Mouse (Mus musculus): ENCODE measurements around the gene Ino80. TPM values are rescaled to one million over a fixed set of nuclear protein-coding genes. Genes with fewer than 3 reads are reported as not detected.
A peak's percentile ranks its signal among the peaks of the same experiment; 100 is the strongest.

Ino80 gene
- total RNA-seq, 2 experiments from 2014 or later = 20.0 to 22.6 TPM

DNA sequence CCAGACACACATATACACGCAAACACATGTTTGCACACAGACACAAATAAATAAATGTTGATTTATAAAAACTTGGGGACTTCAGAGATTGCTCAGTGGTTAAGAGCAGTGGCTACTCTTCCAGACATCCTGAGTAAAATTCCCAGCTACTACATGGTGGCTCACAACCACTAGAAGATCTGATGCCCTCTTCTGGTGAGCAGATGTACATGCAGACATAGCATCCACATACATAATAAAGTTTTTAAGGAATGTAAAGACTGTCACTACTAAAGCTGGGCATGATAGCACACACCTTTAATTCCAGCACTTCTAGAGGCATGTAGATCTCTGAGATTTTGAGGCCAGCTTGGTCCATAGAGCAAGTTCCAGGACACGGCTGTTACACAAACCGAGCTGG is 16.5 kb downstream of the Ino80 start:
- no peak for DNase-seq (ENCODE audit: low spot score in 2 of 2)

DNA sequence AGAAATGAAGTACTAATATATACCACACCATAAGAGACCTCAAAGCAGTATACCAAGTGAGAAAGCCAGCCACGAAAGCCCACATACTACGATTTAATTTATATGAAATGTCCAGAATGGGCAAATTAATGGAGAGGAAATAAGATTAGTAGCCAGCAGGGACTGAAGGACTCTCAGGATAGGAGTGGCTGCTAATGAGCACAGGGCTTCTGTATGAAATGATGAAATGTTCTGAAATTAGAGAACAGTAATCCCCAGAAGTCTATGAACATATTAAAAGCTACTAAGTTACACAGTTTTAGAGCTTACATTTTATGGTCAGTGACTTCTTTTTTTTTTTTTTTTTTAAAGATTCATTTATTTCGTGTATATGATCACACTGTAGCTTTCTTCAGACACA is 22.9 kb downstream of the Ino80 start:
- DNase-seq (ENCODE audit: low spot score in 2 of 2) = no peak

DNA sequence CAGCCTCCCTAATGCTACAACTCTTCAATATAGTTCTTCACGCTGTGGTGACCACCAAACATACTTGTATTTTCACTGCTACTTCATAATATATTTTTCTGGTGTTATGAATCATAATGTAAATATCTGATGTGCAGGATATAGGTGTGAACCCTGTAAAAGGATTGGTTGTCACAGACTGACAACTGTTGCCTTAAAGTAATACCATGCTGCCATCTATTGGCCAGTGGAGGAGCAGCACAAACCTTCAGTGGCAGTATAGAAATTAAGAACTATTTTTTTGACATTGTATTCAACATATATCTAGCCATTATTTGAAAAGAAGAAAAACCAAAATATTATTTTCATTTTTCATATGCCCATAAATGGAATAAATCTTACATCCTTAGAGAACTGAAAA is 40.5 kb downstream of the Ino80 start:
- peak; percentile 26 for DNase-seq (ENCODE audit: low spot score in 2 of 2)

DNA sequence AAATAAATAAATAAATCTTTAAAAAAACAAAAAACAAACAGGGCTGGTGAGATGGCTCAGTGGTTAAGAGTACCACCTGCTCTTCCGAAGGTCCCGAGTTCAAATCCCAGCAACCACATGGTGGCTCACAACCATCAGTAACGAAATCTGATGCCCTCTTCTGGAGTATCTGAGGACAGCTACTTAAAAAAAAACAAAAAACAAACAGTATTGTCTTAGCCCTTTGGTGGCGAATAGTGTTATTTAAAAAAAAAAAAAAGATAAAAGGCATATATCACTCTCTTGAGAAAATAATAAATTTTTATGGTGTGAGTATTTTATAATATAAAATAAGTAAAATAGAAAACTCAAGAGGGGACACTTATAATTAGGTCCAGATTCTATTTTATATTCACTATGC is 41.0 kb downstream of the Ino80 start:
- DNase-seq (ENCODE audit: low spot score in 2 of 2) = no peak

DNA sequence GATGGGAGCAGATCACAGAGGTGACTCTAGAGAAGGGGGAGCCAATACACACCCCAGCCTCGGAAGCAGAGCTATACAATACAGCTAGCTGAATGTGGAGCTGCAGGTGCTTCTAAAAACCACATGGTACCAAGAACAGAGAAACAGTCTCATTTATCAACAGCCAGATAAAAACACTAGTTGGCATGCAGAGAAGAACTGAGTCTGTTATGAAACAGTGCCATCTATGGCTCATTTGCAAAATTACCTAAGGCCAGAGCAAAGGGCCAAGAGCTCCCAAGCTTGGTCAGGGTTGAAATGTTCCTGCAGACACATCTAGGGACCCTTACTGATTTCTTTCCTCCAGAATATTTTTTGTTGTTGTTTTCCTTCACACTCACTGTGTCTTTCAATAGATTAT is 63.7 kb downstream of the Ino80 start:
- no peak for DNase-seq (ENCODE audit: low spot score in 2 of 2)

DNA sequence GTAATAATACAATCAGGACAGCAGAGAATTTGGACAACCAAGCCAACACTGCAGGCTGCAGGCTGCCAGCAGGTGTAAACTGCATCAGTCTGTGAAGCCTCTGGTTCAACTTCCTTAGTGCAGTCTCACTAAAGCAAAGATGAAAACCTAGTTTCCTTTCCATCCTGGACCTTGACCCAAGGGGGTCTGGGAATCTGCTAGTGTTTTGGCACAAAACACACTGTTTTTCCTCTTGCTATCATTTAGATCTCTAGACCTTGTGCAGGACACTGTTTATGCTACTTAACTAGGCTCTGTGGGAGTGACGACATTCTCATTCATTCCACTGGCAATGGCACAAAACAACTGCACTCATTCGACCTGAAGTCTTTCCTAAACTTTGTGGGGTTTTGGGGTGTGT is 65.8 kb downstream of the Ino80 start:
- DNase-seq (ENCODE audit: low spot score in 2 of 2) = no peak

DNA sequence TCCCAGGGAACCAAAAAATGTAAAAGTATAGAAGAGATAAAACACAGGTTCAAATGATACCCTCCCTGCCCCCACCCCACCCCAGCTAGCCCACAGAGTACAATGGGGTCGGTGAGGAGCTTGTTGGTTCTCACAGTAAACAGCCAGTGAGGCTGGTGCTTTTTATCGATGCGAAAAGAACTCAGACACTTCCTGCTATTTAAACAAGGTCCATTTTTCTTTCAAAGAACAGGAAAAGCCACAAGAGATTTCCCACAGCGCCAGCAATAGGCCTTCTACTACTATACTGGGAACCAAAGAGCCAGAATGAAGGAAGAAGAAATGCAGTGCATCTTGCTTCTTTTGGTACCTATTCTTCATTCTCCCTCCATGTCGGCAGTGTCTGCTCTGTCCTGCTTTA is 66.5 kb downstream of the Ino80 start:
- no peak for DNase-seq (ENCODE audit: low spot score in 2 of 2)

DNA sequence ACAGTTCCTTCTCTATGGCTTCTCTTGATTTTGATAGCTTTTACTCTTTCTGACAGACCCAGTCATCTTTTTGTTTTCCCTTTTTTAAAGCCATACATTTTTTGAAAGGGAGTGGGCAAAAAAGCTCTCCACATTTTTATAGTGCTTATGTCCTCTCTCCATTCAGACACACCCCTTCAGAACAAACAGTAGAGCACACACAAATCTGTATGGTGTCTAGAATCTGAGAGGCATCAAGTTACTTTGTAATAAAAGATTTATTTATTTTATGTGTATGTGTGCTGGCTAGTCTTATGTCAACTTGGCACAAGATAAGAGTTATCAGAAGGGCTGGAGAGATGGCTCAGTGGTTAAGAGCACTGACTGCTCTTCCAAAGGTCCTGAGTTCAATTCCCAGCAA is 68.8 kb downstream of the Ino80 start:
- no peak for DNase-seq (ENCODE audit: low spot score in 2 of 2)

DNA sequence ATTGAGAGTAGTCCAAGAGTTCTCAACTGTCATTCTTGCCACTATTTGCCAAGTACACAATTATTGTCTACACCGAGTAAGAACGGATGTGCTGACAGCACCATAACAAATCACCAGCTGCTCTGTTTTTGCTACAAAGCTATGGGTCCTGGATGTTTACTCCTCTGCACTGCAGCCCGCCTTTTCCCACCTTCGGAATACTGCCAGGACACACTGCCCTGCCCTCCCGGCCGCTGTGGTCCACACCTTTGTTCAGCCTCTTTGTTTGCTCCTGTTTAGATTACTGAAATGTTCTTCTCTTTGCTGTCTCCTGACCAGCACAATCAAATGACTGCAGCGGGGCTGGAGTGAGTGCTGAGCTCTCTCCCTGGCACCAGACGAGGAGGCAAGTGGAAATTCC is 69.2 kb downstream of the Ino80 start:
- DNase-seq (ENCODE audit: low spot score in 2 of 2) = no peak

DNA sequence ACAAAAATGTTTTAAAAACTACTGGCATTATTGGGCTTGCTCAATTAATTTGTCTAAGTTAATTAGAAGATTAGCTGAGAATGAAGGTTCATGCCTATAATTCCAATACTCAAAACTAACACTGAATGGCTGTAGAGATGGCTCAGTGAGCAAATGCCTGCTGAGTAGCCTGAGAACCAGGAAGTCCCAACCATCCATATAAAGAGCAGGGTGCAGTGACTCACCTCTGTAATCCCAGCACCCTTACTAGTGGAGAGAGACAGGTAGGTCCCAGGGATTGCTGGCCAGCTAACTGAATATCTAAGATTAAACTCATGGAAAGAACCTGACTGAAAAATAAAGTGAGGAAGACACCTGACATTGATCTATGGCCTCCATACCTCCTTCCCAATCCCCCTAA is 78.2 kb downstream of the Ino80 start:
- DNase-seq (ENCODE audit: low spot score in 2 of 2) = no peak

DNA sequence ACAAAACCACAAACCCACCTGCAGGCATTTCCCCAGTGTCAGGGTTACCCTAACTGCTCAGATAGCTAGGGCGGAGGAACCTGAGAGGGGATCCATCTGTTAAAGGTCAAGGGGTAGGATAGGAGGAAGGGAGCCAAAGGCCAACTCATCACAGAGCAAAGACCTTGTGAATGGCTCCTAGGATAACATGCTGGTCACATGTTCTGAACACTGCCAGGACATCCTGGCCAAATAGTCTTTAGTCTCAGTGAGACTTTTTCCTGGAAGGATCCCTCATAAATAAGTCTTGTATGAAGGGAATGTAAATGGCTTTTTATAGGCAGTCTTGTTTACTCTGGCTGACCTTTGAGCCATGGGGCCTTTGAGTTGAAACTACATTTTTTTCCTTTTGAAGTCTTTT is 78.8 kb downstream of the Ino80 start:
- no peak for DNase-seq (ENCODE audit: low spot score in 2 of 2)

DNA sequence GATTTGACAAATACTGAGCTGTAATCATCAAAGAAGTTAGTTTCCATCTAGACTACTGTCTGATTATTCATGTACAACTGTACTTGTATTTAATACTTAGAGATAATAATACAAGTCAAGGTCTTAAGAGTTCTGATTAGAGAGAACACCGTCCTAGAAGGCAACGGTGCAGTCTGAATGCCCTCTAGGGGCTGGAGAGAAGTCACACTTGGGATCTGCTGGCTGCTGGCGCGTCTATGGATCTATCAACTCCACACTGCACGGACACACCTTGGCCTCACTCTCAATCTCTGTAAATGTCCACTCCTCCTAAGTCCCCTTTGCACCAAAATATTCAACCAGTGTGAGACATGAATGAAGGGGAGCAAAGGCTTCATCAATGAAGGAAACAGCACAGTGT is 79.2 kb downstream of the Ino80 start:
- no peak for DNase-seq (ENCODE audit: low spot score in 2 of 2)

DNA sequence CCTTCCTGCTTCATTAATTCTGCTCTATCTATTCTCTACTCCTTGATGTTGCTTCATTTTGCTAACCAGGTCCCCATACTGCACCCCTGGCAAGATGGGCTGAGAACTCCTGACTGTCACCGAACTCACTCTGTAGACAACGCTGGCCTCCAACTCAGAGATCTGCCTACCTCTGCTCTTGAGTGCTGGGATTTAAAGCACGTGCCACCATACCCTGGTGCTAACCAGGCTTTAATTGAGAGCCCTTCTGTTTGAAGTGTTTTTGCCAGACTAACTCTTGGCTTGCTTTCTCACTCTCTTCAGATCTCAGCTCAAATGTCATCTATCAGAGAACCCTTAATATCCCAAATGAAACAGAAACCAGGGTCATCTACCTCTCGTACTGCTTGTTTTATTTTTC is 87.5 kb downstream of the Ino80 start:
- DNase-seq (ENCODE audit: low spot score in 2 of 2) = no peak

DNA sequence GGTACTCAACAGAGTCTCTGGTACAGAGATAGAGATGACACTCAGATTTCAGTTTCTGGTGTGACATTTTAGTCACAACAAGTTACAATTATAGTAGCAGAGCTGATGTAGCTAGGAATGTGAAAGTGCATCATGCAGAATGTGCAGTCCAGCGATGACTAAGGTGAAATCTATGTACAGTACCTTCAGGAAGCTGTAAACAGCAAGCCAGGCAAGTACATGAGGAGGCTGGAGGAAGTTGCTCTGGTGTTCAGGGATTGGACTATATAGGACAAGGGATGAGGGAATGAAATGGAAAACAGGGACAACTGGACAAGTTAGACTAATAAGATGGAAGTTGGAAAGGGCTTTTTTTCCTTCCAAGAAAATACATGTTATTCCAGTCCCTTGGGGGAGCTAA is 89.2 kb downstream of the Ino80 start:
- DNase-seq (ENCODE audit: low spot score in 2 of 2) = no peak

DNA sequence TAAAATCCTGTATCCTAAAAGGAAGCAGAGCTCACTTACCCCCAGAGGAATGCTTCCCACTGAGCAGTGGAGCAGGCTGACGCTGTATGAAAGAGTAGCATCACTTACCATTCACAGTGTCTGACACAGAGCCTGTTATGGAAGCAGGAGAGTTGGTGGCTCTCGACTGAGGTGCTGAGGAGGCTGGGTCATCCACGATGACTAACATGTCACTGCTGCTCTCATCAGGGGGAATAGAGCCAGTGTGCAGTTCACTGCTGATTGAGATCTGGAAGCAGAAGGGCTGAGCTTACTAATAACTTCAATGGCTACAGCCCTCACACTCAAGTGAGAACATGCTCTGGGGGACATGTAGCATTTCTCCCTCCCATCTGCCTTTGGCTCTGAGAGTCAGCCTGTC is 98.0 kb downstream of the Ino80 start:
- DNase-seq (ENCODE audit: low spot score in 2 of 2) = no peak

DNA sequence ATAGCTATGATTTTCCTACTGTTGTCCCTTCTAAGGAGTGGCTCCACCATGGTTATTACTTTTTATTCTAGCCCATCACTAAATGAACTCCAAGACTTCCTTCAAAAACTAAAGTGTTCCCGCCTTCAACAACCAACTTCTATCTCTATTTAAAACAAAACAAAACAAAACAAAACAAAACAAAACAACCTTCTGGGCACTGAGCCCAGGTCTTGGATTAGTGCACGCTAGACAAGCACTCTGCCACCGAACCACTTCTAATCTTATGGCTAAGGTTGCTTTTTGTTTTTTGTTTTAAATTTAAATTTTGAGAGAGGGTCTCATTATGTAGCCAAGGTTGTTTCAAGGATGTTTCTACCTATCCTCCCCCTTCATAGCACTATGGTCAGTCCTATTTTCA is 99.7 kb downstream of the Ino80 start:
- DNase-seq (ENCODE audit: low spot score in 2 of 2) = no peak

DNA sequence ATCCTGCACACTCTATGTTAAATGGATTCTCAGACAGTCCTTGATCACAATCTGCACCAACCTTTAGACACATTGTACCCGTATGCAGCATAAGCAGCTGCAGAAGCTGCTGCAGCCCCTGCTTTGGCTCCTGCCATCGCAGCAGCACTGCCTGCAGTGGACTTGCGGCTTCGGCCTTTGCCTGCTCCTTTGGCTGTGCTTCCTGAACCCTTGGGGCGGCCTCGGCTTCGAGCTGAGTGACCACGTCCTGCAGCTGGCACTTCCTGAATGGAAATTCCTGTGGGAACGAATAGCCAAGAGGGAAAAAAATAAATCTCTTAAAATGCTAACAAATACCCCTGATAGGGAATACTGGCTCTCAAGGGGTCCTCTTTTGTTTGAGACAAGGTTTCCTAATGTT is 100.2 kb downstream of the Ino80 start:
- DNase-seq (ENCODE audit: low spot score in 2 of 2) = no peak

DNA sequence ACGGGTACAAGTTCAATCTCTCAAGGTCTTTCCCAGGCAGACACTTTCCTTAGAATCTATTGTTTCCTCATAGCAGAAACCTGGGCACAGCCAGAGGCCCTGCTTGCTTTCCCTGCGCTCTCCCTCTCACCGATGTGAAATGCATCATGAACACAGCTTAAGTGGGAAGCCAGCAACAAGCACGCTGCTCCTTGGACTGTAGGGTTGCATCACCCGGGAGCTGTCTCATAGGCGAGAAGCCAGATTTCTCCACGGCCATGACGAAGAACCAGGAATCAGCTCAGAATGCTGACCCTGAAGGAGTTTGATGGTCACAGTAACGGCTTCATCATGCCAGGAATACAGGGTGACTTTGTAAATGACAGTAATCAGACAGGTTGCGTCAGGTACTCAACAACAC is 107.4 kb downstream of the Ino80 start:
- DNase-seq (ENCODE audit: low spot score in 2 of 2) = peak in 1 of 2 experiments; percentile 35

DNA sequence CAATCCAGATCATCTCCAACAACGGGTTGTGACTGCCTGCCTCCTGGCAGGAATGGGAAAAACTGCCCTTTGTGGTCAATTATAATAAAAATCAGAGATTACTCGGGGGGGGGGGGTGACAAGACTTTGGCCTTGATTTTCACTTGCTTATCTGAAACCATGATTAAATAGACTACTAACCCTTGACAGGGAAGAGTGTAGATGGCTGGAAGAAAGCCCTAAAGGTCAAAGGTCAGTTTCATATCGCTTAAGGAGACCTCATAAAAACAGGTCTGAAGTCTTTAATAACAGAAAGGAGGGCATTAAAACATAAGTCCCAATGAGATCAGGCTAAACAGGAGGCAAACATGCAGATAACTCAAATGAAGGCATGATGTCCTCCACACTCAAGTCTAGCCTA is 110.1 kb downstream of the Ino80 start:
- no peak for DNase-seq (ENCODE audit: low spot score in 2 of 2)

DNA sequence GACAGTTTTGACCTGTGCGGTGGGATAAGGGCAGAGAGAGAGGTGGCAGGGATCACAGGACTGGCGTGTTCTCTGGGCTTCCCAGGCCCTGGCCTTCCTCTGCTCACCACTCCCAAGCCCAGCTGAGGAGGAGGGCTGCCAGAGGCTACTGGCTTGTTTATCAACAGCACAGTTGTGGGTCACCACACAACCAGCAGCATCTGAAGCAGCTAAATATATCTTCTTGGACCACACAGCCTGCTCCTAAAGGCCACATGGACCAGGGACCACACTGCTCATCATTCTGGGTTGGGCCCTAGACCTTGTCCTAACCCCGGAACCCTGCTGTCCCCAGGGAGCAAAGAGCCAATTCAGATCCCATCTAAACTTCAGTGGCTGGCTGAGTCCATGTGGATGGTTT is 112.5 kb downstream of the Ino80 start:
- no peak for DNase-seq (ENCODE audit: low spot score in 2 of 2)

DNA sequence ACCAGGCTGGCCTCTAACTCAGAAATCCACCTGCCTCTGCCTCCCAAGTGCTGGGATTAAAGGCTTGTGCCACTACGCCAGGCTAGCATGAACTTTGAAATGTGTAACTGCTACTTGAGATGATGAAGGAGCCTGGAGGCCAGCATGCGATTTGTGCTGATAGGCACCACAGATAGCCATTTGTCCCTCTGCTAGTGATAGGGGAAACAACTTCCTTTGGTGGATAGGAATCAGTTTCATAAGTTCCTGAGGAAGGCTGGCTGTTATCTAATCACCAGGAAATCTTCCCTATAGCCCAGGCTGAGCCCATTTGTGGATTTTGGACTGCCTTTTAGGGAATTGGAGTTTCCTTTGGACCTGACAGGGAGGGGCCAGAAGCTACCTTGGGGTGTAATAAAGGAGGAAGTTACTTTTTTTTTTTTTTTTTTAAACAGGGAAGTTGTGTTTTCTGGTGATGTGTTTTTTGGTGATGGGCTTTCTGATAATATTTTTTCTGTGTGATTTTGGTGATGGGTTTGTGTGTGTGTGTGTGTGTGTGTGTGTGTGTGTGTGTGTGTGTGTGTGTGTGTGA is 117.7 kb downstream of the Ino80 start:
- no peak for DNase-seq (ENCODE audit: low spot score in 2 of 2)

DNA sequence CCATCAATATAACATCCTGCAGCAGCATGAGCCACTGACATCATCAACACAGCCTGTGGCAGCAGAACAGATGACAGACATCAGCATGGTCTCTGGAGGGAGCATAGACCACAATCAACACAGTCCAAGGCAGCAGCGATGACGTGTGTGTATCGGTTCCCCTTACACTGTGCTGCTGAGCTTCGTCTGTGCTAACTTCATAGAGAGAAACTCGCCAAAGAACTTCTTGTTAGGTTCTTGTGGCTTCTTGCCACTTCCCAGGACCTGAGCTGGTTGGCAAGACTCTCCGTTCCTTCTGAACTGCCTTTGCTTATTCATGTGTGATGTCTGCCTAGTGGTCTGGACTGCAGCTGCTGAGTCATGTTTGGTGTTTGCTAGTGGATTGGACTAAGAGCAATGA is 119.2 kb downstream of the Ino80 start:
- DNase-seq (ENCODE audit: low spot score in 2 of 2) = no peak

DNA sequence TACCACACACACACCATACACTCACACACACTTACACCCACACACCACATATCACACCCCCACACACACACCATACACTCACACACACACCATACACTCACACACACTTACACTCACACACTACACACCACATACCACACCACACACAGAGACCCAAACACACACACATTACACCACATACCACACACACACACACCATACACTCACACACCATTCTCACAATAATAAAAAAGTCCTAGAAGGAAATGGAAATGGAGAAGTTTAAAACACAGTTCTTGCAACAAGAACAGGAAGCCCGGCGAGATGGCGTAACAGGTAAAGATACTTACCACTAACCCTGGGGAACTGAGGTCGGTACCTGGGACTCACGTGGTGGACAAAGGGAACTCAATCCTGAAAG is 120.7 kb downstream of the Ino80 start:
- no peak for DNase-seq (ENCODE audit: low spot score in 2 of 2)

DNA sequence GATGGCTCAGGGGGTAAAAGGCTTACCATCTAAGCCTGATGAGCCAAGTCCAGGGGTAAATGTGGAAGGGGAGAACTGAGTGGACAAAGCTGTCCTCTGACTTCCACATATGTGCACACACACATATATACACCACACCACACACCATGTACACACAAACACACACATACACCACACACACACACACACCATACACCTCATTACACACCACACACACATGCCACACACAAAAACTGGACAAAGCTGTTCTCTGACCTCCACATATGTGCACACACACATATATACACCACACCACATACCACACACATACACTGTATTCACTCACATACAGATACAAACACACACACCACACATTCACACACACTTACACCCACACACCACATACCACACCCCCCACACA is 121.2 kb downstream of the Ino80 start:
- no peak for DNase-seq (ENCODE audit: low spot score in 2 of 2)

All from adrenal gland, adult 18-20 months (tissue).